Mouse (Mus musculus) layer of hippocampus, adult 8-10 months (tissue): ENCODE results near the gene Tmem179. TPM values are rescaled to one million over a fixed set of nuclear protein-coding genes. Genes with fewer than 3 reads are reported as not detected.
A peak's percentile ranks its signal among the peaks of the same experiment; 100 is the strongest.

ENCODE experiments used
- DNase-seq, 2 experiments: peaks; one replicate each; pipeline ENCODE4 v3.0.0; 2022; ENCODE audit warnings: low spot score in 2 of 2
- total RNA-seq, 4 experiments: library from RNA; stranded (reverse); gene quantifications; 2 replicates each; pipeline ENCODE4 v1.2.4; 2022

Tmem179 gene
- total RNA-seq: 100 to 1,000 TPM; 118 to 128 (median 123) TPM

GRCm38 (mm10) chr12:112516697-112517337 lies at the start of gene Tmem179:
Tmem179 (minus strand) TSS chr12:112516747.
- no peak for DNase-seq

GRCm38 (mm10) chr12:112563011-112563410 lies 46.5 kb upstream of the Tmem179 start:
- no peak for DNase-seq

GRCm38 (mm10) chr12:112562462-112562861 lies 45.9 kb upstream of the Tmem179 start:
- no peak for DNase-seq

- no peak for DNase-seq
Measured at GRCm38 (mm10) chr12:112561163-112561562, 44.6 kb upstream of the Tmem179 start.

- DNase-seq: no peak
Measured at GRCm38 (mm10) chr12:112560176-112560797, 43.7 kb upstream of the Tmem179 start.

- no peak for DNase-seq
Measured at GRCm38 (mm10) chr12:112559671-112560070, 43.1 kb upstream of the Tmem179 start.

- DNase-seq: no peak
Measured at GRCm38 (mm10) chr12:112559231-112559630, 42.7 kb upstream of the Tmem179 start.

- DNase-seq: no peak
Measured at GRCm38 (mm10) chr12:112557219-112557618, 40.7 kb upstream of the Tmem179 start.

- no peak for DNase-seq
Measured at GRCm38 (mm10) chr12:112556531-112557060, 40.0 kb upstream of the Tmem179 start.

- no peak for DNase-seq
Measured at GRCm38 (mm10) chr12:112554900-112555299, 38.4 kb upstream of the Tmem179 start.

GRCm38 (mm10) chr12:112552520-112552919 lies 36.0 kb upstream of the Tmem179 start:
- no peak for DNase-seq

GRCm38 (mm10) chr12:112551861-112552375 lies 35.4 kb upstream of the Tmem179 start:
- peak; percentile 88 to 97 for DNase-seq

GRCm38 (mm10) chr12:112549287-112549686 lies 32.7 kb upstream of the Tmem179 start:
- DNase-seq: no peak

- DNase-seq: no peak
Measured at GRCm38 (mm10) chr12:112546110-112546509, 29.6 kb upstream of the Tmem179 start.

- DNase-seq: no peak
Measured at GRCm38 (mm10) chr12:112544946-112545701, 28.6 kb upstream of the Tmem179 start.

GRCm38 (mm10) chr12:112543941-112544340 lies 27.4 kb upstream of the Tmem179 start:
- DNase-seq: no peak

GRCm38 (mm10) chr12:112542920-112543300 lies 26.4 kb upstream of the Tmem179 start:
- DNase-seq: peak; percentile 81 to 92

- DNase-seq: no peak
Measured at GRCm38 (mm10) chr12:112542257-112542919, 25.8 kb upstream of the Tmem179 start.

- DNase-seq: no peak
Measured at GRCm38 (mm10) chr12:112541483-112542091, 25.0 kb upstream of the Tmem179 start.

GRCm38 (mm10) chr12:112540321-112540720 lies 23.8 kb upstream of the Tmem179 start:
- no peak for DNase-seq

GRCm38 (mm10) chr12:112539466-112539965 lies 23.0 kb upstream of the Tmem179 start:
- no peak for DNase-seq
